ENCODE assay signal across 8 mouse cellular contexts in genomic region chr7:127967922-127968828, GRCm38 (mm10). TPM values are rescaled to one million over a fixed set of nuclear protein-coding genes. Genes with fewer than 3 reads are reported as not detected.
A peak's percentile ranks its signal among the peaks of the same experiment; 100 is the strongest.
DNase-seq lines count a peak whose midpoint lies in the region; ATAC-seq and TF ChIP-seq lines count a peak whose summit lies in the region.

No protein-coding gene starts in this region.

- H3K27ac ChIP-seq in forebrain, embryonic 13.5 days: peak overlapping the region; percentile 96
- peak overlapping the region; percentile 97 for H3K27ac ChIP-seq in heart, postnatal 0 days (ENCODE audit: low read depth)
- peak overlapping the region; percentile 94 for H3K27ac ChIP-seq in liver, postnatal 0 days (ENCODE audit: low read depth)
- H3K27ac ChIP-seq in neural tube, embryonic 14.5 days (ENCODE audit: low read depth, low read length): peak overlapping the region; percentile 98

- no peak for TF ChIP-seq EP300 in heart, postnatal 0 days (IDR thresholded peaks at IDR 0.05; ENCODE audit: low read depth)
- TF ChIP-seq EP300 in liver, postnatal 0 days (IDR thresholded peaks at IDR 0.05; ENCODE audit: low read depth): 0 out of 2 replicates have a peak, but pooled peaks have one; percentile 7

- no peak for TF ChIP-seq CTCF in heart, postnatal 0 days (IDR thresholded peaks at IDR 0.05; ENCODE audit: low read depth)
- no peak for TF ChIP-seq CTCF in liver, postnatal 0 days (IDR thresholded peaks at IDR 0.05; ENCODE audit: low read depth)

- peak; percentile 72 for DNase-seq in ES-CJ7 (ENCODE audit: low read depth, low spot score)
- peak; percentile 65 for DNase-seq in heart, postnatal 0 days (ENCODE audit: low spot score)
- peak; percentile 84 to 91 for DNase-seq in kidney, postnatal 4 days
- DNase-seq in liver, postnatal 0 days: peak; percentile 85
- DNase-seq in testis, postnatal 14 days (ENCODE audit: low spot score): peak; percentile 84

- H3K27me3 ChIP-seq in forebrain, embryonic 13.5 days: no peaks in the 10 kb centered on the region
- H3K27me3 ChIP-seq in heart, postnatal 0 days (ENCODE audit: control insufficient read depth, insufficient read depth, low read length): no peaks in the 10 kb centered on the region
- H3K27me3 ChIP-seq in liver, postnatal 0 days (ENCODE audit: insufficient read depth, low read length): no peaks in the 10 kb centered on the region
- H3K27me3 ChIP-seq in neural tube, embryonic 14.5 days (ENCODE audit: control insufficient read depth, insufficient read depth, low read length): no peaks in the 10 kb centered on the region; the same call in 1 of the 2 replicates

- peak overlapping the region; percentile 98 for H3K4me3 ChIP-seq in forebrain, embryonic 13.5 days
- H3K4me3 ChIP-seq in heart, postnatal 0 days (ENCODE audit: low read depth, low read length): peak overlapping the region; percentile 82
- H3K4me3 ChIP-seq in liver, postnatal 0 days (ENCODE audit: low read depth, low read length): peak overlapping the region; percentile 82
- peak overlapping the region; percentile 98 for H3K4me3 ChIP-seq in neural tube, embryonic 14.5 days (ENCODE audit: low read depth, low read length)

- peaks cover 37% of the 10 kb centered on the region for H3K36me3 ChIP-seq in forebrain, embryonic 13.5 days (ENCODE audit: poor library complexity, severe bottlenecking)
- peaks cover 35% of the 10 kb centered on the region for H3K36me3 ChIP-seq in heart, postnatal 0 days (replicated peaks; ENCODE audit: control insufficient read depth, insufficient read depth, low read length)
- H3K36me3 ChIP-seq in liver, postnatal 0 days (replicated peaks; ENCODE audit: insufficient read depth, low read length): peaks cover 36% of the 10 kb centered on the region
- peaks cover 32% of the 10 kb centered on the region for H3K36me3 ChIP-seq in neural tube, embryonic 14.5 days (ENCODE audit: control insufficient read depth, insufficient read depth, low read length)

- 0 out of 2 replicates have a peak, but pooled peaks have one; percentile 12 for ATAC-seq in cerebellum, adult (ENCODE audit: insufficient number of reproducible peaks, low FRiP score, low TSS enrichment)
- ATAC-seq in forebrain, embryonic 13.5 days: peak; percentile 32; the same call in 1 of the 2 replicates
- peak; percentile 67 for ATAC-seq in heart, postnatal 0 days (ENCODE audit: insufficient read depth, low read depth)
- ATAC-seq in liver, postnatal 0 days: peak; percentile 58
- ATAC-seq in neural tube, embryonic 14.5 days (ENCODE audit: low read depth): no peak

- H3K4me1 ChIP-seq in forebrain, embryonic 13.5 days: peaks cover 29% of the 10 kb centered on the region
- H3K4me1 ChIP-seq in heart, postnatal 0 days (ENCODE audit: control insufficient read depth, insufficient read depth): peaks cover 21% of the 10 kb centered on the region; the same call in 1 of the 2 replicates
- H3K4me1 ChIP-seq in liver, postnatal 0 days (ENCODE audit: insufficient read depth): peaks cover 21% of the 10 kb centered on the region
- peaks cover 12% of the 10 kb centered on the region for H3K4me1 ChIP-seq in neural tube, embryonic 14.5 days (ENCODE audit: control insufficient read depth, insufficient read depth, low read length)

- no peaks in the 10 kb centered on the region for H3K9me3 ChIP-seq in forebrain, embryonic 13.5 days (replicated peaks)
- H3K9me3 ChIP-seq in heart, postnatal 0 days (replicated peaks; ENCODE audit: control insufficient read depth, low read length): no peaks in the 10 kb centered on the region
- H3K9me3 ChIP-seq in liver, postnatal 0 days (ENCODE audit: low read length): no peaks in the 10 kb centered on the region
- no peaks in the 10 kb centered on the region for H3K9me3 ChIP-seq in neural tube, embryonic 14.5 days (ENCODE audit: control insufficient read depth, low read length)

- H3K4me2 ChIP-seq in forebrain, embryonic 13.5 days: peak overlapping the region; percentile 92
- H3K4me2 ChIP-seq in heart, postnatal 0 days (ENCODE audit: low read depth, low read length): peak overlapping the region; percentile 71
- H3K4me2 ChIP-seq in liver, postnatal 0 days (ENCODE audit: low read depth, low read length): peak overlapping the region; percentile 82
- peak overlapping the region; percentile 98 for H3K4me2 ChIP-seq in neural tube, embryonic 14.5 days (ENCODE audit: low read depth, low read length)

- WGBS in forebrain, embryonic 13.5 days: under 1% methylated on average over 39 of the region's 42 CpGs
- under 1% methylated on average over 41 of the region's 42 CpGs for WGBS in heart, postnatal 0 days
- WGBS in liver, postnatal 0 days (ENCODE audit: insufficient replicate concordance): under 1% methylated on average over 36 of the region's 42 CpGs
- 2% methylated on average over 42 of the region's 42 CpGs for WGBS in neural tube, embryonic 14.5 days

- H3K9ac ChIP-seq in forebrain, embryonic 13.5 days: peak overlapping the region; percentile 99
- peak overlapping the region; percentile 88 for H3K9ac ChIP-seq in heart, postnatal 0 days (replicated peaks; ENCODE audit: low read depth, low read length)
- peak overlapping the region; percentile 90 for H3K9ac ChIP-seq in liver, postnatal 0 days (replicated peaks)
- H3K9ac ChIP-seq in neural tube, embryonic 14.5 days (replicated peaks; ENCODE audit: low read depth, low read length): peak overlapping the region; percentile 98

RNA-seq across cellular contexts. Expression of gene Fus, which starts 0.9 kb away (rescaled TPM):
- polyA plus RNA-seq in forebrain, embryonic 13.5 days (2015; fragmentation: Nextera tagmentation; extraction: Ambion mirVana): 452 and 476 TPM in 2 replicates
- total RNA-seq in heart, postnatal 0 days (2014; rRNA removed; ENCODE audit: low replicate concordance): 25.8 and 33.4 TPM in 2 replicates
- 134 and 175 TPM in 2 replicates for polyA plus RNA-seq in heart, postnatal 0 days (2015; fragmentation: Nextera tagmentation; extraction: Ambion mirVana)
- 94.5 and 99.2 TPM in 2 replicates for polyA plus RNA-seq in liver, postnatal 0 days (2015; fragmentation: Nextera tagmentation; extraction: Ambion mirVana)
- 47.6 and 52.2 TPM in 2 replicates for polyA plus RNA-seq in neural tube, embryonic 14.5 days (2014; fragmentation: Nextera tagmentation; extraction: Ambion mirVana)

RNA-seq across cellular contexts. Expression of gene Prss36, which starts 21.6 kb away (rescaled TPM):
- polyA plus RNA-seq in forebrain, embryonic 13.5 days (2015; fragmentation: Nextera tagmentation; extraction: Ambion mirVana): 7.9 and 10.1 TPM in 2 replicates
- total RNA-seq in heart, postnatal 0 days (2014; rRNA removed; ENCODE audit: low replicate concordance): 14.2 and 17.5 TPM in 2 replicates
- 10.1 and 10.2 TPM in 2 replicates for polyA plus RNA-seq in heart, postnatal 0 days (2015; fragmentation: Nextera tagmentation; extraction: Ambion mirVana)
- polyA plus RNA-seq in liver, postnatal 0 days (2015; fragmentation: Nextera tagmentation; extraction: Ambion mirVana): 3.3 and 4.5 TPM in 2 replicates
- polyA plus RNA-seq in neural tube, embryonic 14.5 days (2014; fragmentation: Nextera tagmentation; extraction: Ambion mirVana): 14.4 and 14.8 TPM in 2 replicates

RNA-seq across cellular contexts. Expression of gene Pycard, which starts 25.5 kb away (rescaled TPM):
- polyA plus RNA-seq in forebrain, embryonic 13.5 days (2015; fragmentation: Nextera tagmentation; extraction: Ambion mirVana): 3.2 and 3.9 TPM in 2 replicates
- total RNA-seq in heart, postnatal 0 days (2014; rRNA removed; ENCODE audit: low replicate concordance): 30.7 and 89.6 TPM in 2 replicates
- 43.0 and 46.4 TPM in 2 replicates for polyA plus RNA-seq in heart, postnatal 0 days (2015; fragmentation: Nextera tagmentation; extraction: Ambion mirVana)
- 25.8 TPM in 2 replicates for polyA plus RNA-seq in liver, postnatal 0 days (2015; fragmentation: Nextera tagmentation; extraction: Ambion mirVana)
- polyA plus RNA-seq in neural tube, embryonic 14.5 days (2014; fragmentation: Nextera tagmentation; extraction: Ambion mirVana): 4.6 and 6.1 TPM in 2 replicates

RNA-seq across cellular contexts. Expression of gene Trim72, which starts 35.6 kb away (rescaled TPM):
- polyA plus RNA-seq in forebrain, embryonic 13.5 days (2015; fragmentation: Nextera tagmentation; extraction: Ambion mirVana): not detected in 2 replicates
- total RNA-seq in heart, postnatal 0 days (2014; rRNA removed; ENCODE audit: low replicate concordance): 22.8 and 52.7 TPM in 2 replicates
- 2.2 and 2.3 TPM in 2 replicates for polyA plus RNA-seq in heart, postnatal 0 days (2015; fragmentation: Nextera tagmentation; extraction: Ambion mirVana)
- 0.12 TPM in 1 of 2 replicates, not detected in the other for polyA plus RNA-seq in liver, postnatal 0 days (2015; fragmentation: Nextera tagmentation; extraction: Ambion mirVana)
- polyA plus RNA-seq in neural tube, embryonic 14.5 days (2014; fragmentation: Nextera tagmentation; extraction: Ambion mirVana): not detected in 2 replicates

RNA-seq across cellular contexts. Expression of gene Prss8, which starts 38.3 kb away (rescaled TPM):
- 0.09 and 0.29 TPM in 2 replicates for polyA plus RNA-seq in forebrain, embryonic 13.5 days (2015; fragmentation: Nextera tagmentation; extraction: Ambion mirVana)
- 0.73 and 8.1 TPM in 2 replicates for total RNA-seq in heart, postnatal 0 days (2014; rRNA removed; ENCODE audit: low replicate concordance)
- 0.18 and 0.34 TPM in 2 replicates for polyA plus RNA-seq in heart, postnatal 0 days (2015; fragmentation: Nextera tagmentation; extraction: Ambion mirVana)
- 13.7 and 15.2 TPM in 2 replicates for polyA plus RNA-seq in liver, postnatal 0 days (2015; fragmentation: Nextera tagmentation; extraction: Ambion mirVana)
- 0.39 TPM in 1 of 2 replicates, not detected in the other for polyA plus RNA-seq in neural tube, embryonic 14.5 days (2014; fragmentation: Nextera tagmentation; extraction: Ambion mirVana)
